In the genomic region with DNA sequence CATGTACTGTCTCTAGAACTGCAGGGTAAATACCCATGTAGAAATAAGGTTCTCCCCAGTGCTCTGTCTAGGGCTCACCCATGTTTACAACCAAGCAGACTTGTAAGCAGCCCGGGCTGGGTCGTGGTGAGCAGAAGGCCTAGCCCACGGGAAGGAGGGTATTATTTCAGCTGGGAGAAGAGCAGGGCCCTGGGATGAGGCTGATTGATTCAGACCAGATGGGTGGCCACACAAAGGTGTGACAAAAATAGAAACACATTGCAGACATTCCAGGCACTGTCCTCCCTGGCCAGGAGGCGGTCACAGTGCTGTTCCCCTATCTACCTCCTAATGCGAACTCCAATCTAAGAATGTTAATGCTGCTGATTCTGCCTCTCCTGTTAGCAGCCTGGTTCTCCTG, we compare ENCODE assay signal across 13 mouse cellular contexts. TPM values are rescaled to one million over a fixed set of nuclear protein-coding genes. Genes with fewer than 3 reads are reported as not detected.
DNase-seq lines count a peak whose midpoint lies in the region; ATAC-seq and TF ChIP-seq lines count a peak whose summit lies in the region.
"Had no signal": no experiment of that assay in that cellular context is flagged by ENCODE, and none has a peak within 500 bp of the region (broad histone marks: within the 10 kb centered on the region; RNA-seq: fewer than 3 reads in every experiment).

No protein-coding gene starts in this region.

- peak; percentile 57; the same call in 1 of the 2 replicates for ATAC-seq in heart, embryonic 11.5 days (replicated peaks; ENCODE audit: insufficient number of reproducible peaks, low FRiP score, low TSS enrichment)
- ATAC-seq in midbrain, embryonic 14.5 days (ENCODE audit: low FRiP score, low TSS enrichment) = no peak
- ATAC-seq in heart, embryonic 14.5 days (ENCODE audit: insufficient number of reproducible peaks, insufficient read depth, low FRiP score, low read depth) = 0 out of 2 replicates have a peak, but pooled peaks have one; percentile 31
- ATAC-seq: midbrain, embryonic 16.5 days had no signal

- no peak for DNase-seq in heart, postnatal 36 days
- peak; percentile 39 for DNase-seq in midbrain, embryonic 10.5 days (ENCODE audit: low spot score)
- no peak for DNase-seq in midbrain, embryonic 14.5 days
- DNase-seq in thymus, postnatal 4 days = no peak
- no peak for DNase-seq in urinary bladder, postnatal 36 days (ENCODE audit: low spot score in 2 of 2)
- DNase-seq: adrenal gland, postnatal 25 days; cerebellum, postnatal 25 days; thymus, adult 2 months had no signal

- TF ChIP-seq POLR2A in myocyte (IDR thresholded peaks at IDR 0.05; ENCODE audit: insufficient read length, low read depth) = no peak

- 0 out of 2 replicates have a peak overlapping the region, but pooled peaks have one; percentile 4 for H3K9ac ChIP-seq in heart, embryonic 11.5 days (ENCODE audit: low read depth, low read length)
- no peak overlapping the region for H3K9ac ChIP-seq in midbrain, embryonic 14.5 days (replicated peaks; ENCODE audit: low read length)
- no peak overlapping the region for H3K9ac ChIP-seq in heart, embryonic 14.5 days (ENCODE audit: low read length)
- H3K9ac ChIP-seq: hindbrain, embryonic 14.5 days had no signal

- H3K4me1 ChIP-seq in heart, embryonic 11.5 days (ENCODE audit: control insufficient read depth, insufficient read depth, low read length) = peaks cover 45% of the 10 kb centered on the region
- peaks cover 76% of the 10 kb centered on the region for H3K4me1 ChIP-seq in midbrain, embryonic 10.5 days
- H3K4me1 ChIP-seq in midbrain, embryonic 14.5 days (ENCODE audit: control insufficient read depth, insufficient read depth, low read length) = peaks cover 14% of the 10 kb centered on the region
- peaks cover 19 to 38% of the 10 kb centered on the region in 2 experiments for H3K4me1 ChIP-seq in heart, embryonic 14.5 days (ENCODE audit: control insufficient read depth in 2 of 2, insufficient read depth in 2 of 2, low read length in 2 of 2)

- no peaks in the 10 kb centered on the region for H3K9me3 ChIP-seq in heart, embryonic 11.5 days (replicated peaks; ENCODE audit: control insufficient read depth, low read length)
- H3K9me3 ChIP-seq in midbrain, embryonic 10.5 days (replicated peaks) = no peaks in the 10 kb centered on the region
- no peaks in the 10 kb centered on the region for H3K9me3 ChIP-seq in midbrain, embryonic 14.5 days (ENCODE audit: control insufficient read depth, low read length)
- no peaks in the 10 kb centered on the region for H3K9me3 ChIP-seq in heart, embryonic 14.5 days (ENCODE audit: control insufficient read depth, low read length)

- WGBS in heart, embryonic 11.5 days (ENCODE audit: insufficient replicate concordance) = 7% methylated on average over 5 of the region's 5 CpGs
- WGBS in midbrain, embryonic 10.5 days = 41% methylated on average over 5 of the region's 5 CpGs
- 44% methylated on average over 5 of the region's 5 CpGs for WGBS in midbrain, embryonic 14.5 days
- WGBS in heart, embryonic 14.5 days = 7% methylated on average over 5 of the region's 5 CpGs

- H3K27me3 ChIP-seq in heart, embryonic 11.5 days (ENCODE audit: control insufficient read depth, insufficient read depth, low read length) = no peaks in the 10 kb centered on the region
- no peaks in the 10 kb centered on the region for H3K27me3 ChIP-seq in midbrain, embryonic 10.5 days (ENCODE audit: low read depth, poor library complexity, severe bottlenecking)
- H3K27me3 ChIP-seq in midbrain, embryonic 14.5 days (ENCODE audit: control insufficient read depth, insufficient read depth, low read length) = no peaks in the 10 kb centered on the region
- H3K27me3 ChIP-seq in heart, embryonic 14.5 days (ENCODE audit: control insufficient read depth, insufficient read depth, low read length) = no peaks in the 10 kb centered on the region
- no peaks in the 10 kb centered on the region for H3K27me3 ChIP-seq in myocyte (ENCODE audit: control insufficient read depth, insufficient read depth, insufficient read length)

- H3ac ChIP-seq in myocyte (ENCODE audit: control insufficient read depth, insufficient read length) = no peak overlapping the region

- no peaks in the 10 kb centered on the region for H3K36me3 ChIP-seq in heart, embryonic 11.5 days (ENCODE audit: control insufficient read depth, insufficient read depth, low read length)
- H3K36me3 ChIP-seq in midbrain, embryonic 10.5 days = peaks cover 37% of the 10 kb centered on the region
- H3K36me3 ChIP-seq in midbrain, embryonic 14.5 days (ENCODE audit: control insufficient read depth, insufficient read depth, low read length) = no peaks in the 10 kb centered on the region
- no peaks in the 10 kb centered on the region for H3K36me3 ChIP-seq in heart, embryonic 14.5 days (ENCODE audit: control insufficient read depth, insufficient read depth, low read length)
- peaks cover 13% of the 10 kb centered on the region for H3K36me3 ChIP-seq in myocyte (ENCODE audit: control insufficient read depth, insufficient read depth)

- H3K27ac ChIP-seq in heart, embryonic 11.5 days (ENCODE audit: low read depth, low read length) = peak overlapping the region; percentile 80
- peak overlapping the region; percentile 57 for H3K27ac ChIP-seq in midbrain, embryonic 10.5 days (replicated peaks)
- no peak overlapping the region for H3K27ac ChIP-seq in midbrain, embryonic 14.5 days (replicated peaks; ENCODE audit: low read depth, low read length)
- H3K27ac ChIP-seq in heart, embryonic 14.5 days (replicated peaks in 1 of 2; ENCODE audit: control insufficient read depth in 1 of 2, insufficient read depth in 1 of 2, low read depth in 2 of 2, low read length in 2 of 2) = peak overlapping the region; percentile 71 to 80
- H3K27ac ChIP-seq: hindbrain, embryonic 14.5 days had no signal

- H3K4me3 ChIP-seq in heart, embryonic 11.5 days (ENCODE audit: low read depth, low read length) = no peak overlapping the region
- H3K4me3 ChIP-seq in midbrain, embryonic 10.5 days = no peak overlapping the region
- no peak overlapping the region for H3K4me3 ChIP-seq in midbrain, embryonic 14.5 days (replicated peaks; ENCODE audit: low read depth, low read length)
- H3K4me3 ChIP-seq in heart, embryonic 14.5 days (ENCODE audit: control insufficient read depth in 1 of 2, insufficient read depth in 1 of 2, low read depth in 1 of 2, low read length in 2 of 2) = no peak overlapping the region
- no peak overlapping the region for H3K4me3 ChIP-seq in myocyte

- intact Hi-C loops in heart, postnatal 36 days (cut with DNase I) = no loop called here

- H3K4me2 ChIP-seq in heart, embryonic 11.5 days = peak overlapping the region; percentile 38; the same call in 1 of the 2 replicates
- H3K4me2 ChIP-seq in midbrain, embryonic 14.5 days (ENCODE audit: low read length) = no peak overlapping the region
- H3K4me2 ChIP-seq in heart, embryonic 14.5 days (ENCODE audit: low read length) = peak overlapping the region; percentile 4
- peak overlapping the region; percentile 55 for H3K4me2 ChIP-seq in myocyte (ENCODE audit: low read depth)
- H3K4me2 ChIP-seq: hindbrain, embryonic 14.5 days had no signal

- peaks cover 83% of the 10 kb centered on the region for H3K79me2 ChIP-seq in myocyte (ENCODE audit: control insufficient read depth, insufficient read depth)

TF ChIP-seq in myocyte, 11 proteins besides CTCF, POLR2A, EP300 and RAD21:
- peak; percentile 30 for TF ChIP-seq POLR2AphosphoS2 (IDR thresholded peaks at IDR 0.05; ENCODE audit: insufficient read length, low read depth)
- no peak for TF ChIP-seq SRF (IDR thresholded peaks at IDR 0.05; ENCODE audit: control insufficient read depth, insufficient read length, low read depth)
- TF ChIP-seq MYOG (IDR thresholded peaks at IDR 0.05; ENCODE audit: control insufficient read depth in 1 of 3, insufficient read depth in 1 of 3, insufficient read length in 2 of 3, low read depth in 2 of 3) = no peak
- peak in 1 of 3 experiments; percentile 40 for TF ChIP-seq MYOD1 (IDR thresholded peaks at IDR 0.05; ENCODE audit: control insufficient read depth in 1 of 3, insufficient read length in 2 of 3, low read depth in 2 of 3)
- TF ChIP-seq TCF3 (IDR thresholded peaks at IDR 0.05; ENCODE audit: insufficient read length, low read depth) = no peak
TF ChIP-seq in myocyte: peak in this region for 2.

RNA-seq across cellular contexts. Expression of a gene that starts 50.1 kb away (rescaled TPM):
- 27.2 and 27.5 TPM in 2 replicates for polyA plus RNA-seq in heart, embryonic 11.5 days (2014; fragmentation: Nextera tagmentation; extraction: Ambion mirVana)
- 10 to 100 TPM; 53.1 to 54.2 TPM for total RNA-seq in heart, postnatal 36 days (2021)
- polyA plus RNA-seq in midbrain, embryonic 10.5 days (2016; fragmentation: Nextera tagmentation; extraction: Ambion mirVana) = 48.7 and 60.6 TPM in 2 replicates
- polyA plus RNA-seq in midbrain, embryonic 14.5 days (2014; fragmentation: Nextera tagmentation; extraction: Ambion mirVana) = 25.5 and 32.3 TPM in 2 replicates
- polyA plus RNA-seq in heart, embryonic 14.5 days (2014; fragmentation: Nextera tagmentation; extraction: Ambion mirVana) = 22.0 and 22.2 TPM in 2 replicates
- polyA plus RNA-seq in myocyte (2012; fragmentation: generic; extraction: Trizol) = 10.8 TPM
